Mouse (Mus musculus) limb, embryonic 14.5 days (tissue): ENCODE measurements around the gene Calcb. TPM values are rescaled to one million over a fixed set of nuclear protein-coding genes. Genes with fewer than 3 reads are reported as not detected.
A peak's percentile ranks its signal among the peaks of the same experiment; 100 is the strongest.

Experiments used
- ATAC-seq: fragments of 200-750 bp; cut with Nextera tagmentation; 2 replicates; pipeline ENCODE4 v1.8.0; 2017; ENCODE audit warnings: low read depth, moderate number of reproducible peaks, moderate TSS enrichment; ENCODE audit not compliant: low FRiP score
- DNase-seq: peaks from one replicate; pipeline ENCODE4 v3.0.0-alpha.2; 2015; ENCODE audit warnings: low spot score
- H3K27ac ChIP-seq: fragments of 300-500 bp; sonication (generic); replicated peaks from 2 replicates; pipeline ENCODE4 v1.5.1; 2014; ENCODE audit warnings: low read depth, mild to moderate bottlenecking, low read length, moderate library complexity, mixed read lengths
- H3K27me3 ChIP-seq: fragments of 300-500 bp; sonication (generic); 2 replicates; pipeline ENCODE4 v1.6.1; 2014; ENCODE audit warnings: low read length, mixed read lengths; ENCODE audit not compliant: control insufficient read depth, insufficient read depth
- H3K36me3 ChIP-seq: fragments of 300-500 bp; sonication (generic); 2 replicates; pipeline ENCODE4 v1.6.1; 2014; ENCODE audit warnings: mild to moderate bottlenecking, low read length, moderate library complexity, mixed read lengths; ENCODE audit not compliant: control insufficient read depth, insufficient read depth
- H3K4me1 ChIP-seq: fragments of 300-500 bp; sonication (generic); 2 replicates; pipeline ENCODE4 v1.6.1; 2014; ENCODE audit warnings: antibody characterized with exemption, low read length, mixed read lengths; ENCODE audit not compliant: control insufficient read depth, insufficient read depth
- H3K4me2 ChIP-seq: fragments of 300-500 bp; sonication (generic); replicated peaks from 2 replicates; pipeline ENCODE4 v1.6.1; 2014; ENCODE audit warnings: low read depth, mild to moderate bottlenecking, low read length, moderate library complexity; ENCODE audit not compliant: severe bottlenecking
- H3K4me3 ChIP-seq: fragments of 300-500 bp; sonication (generic); replicated peaks from 2 replicates; pipeline ENCODE4 v1.5.1; 2014; ENCODE audit warnings: low read length
- H3K9ac ChIP-seq: fragments of 300-500 bp; sonication (generic); 2 replicates; pipeline ENCODE4 v1.6.1; 2014; ENCODE audit warnings: mild to moderate bottlenecking, low read depth, low read length, moderate library complexity; ENCODE audit not compliant: severe bottlenecking
- H3K9me3 ChIP-seq: fragments of 300-500 bp; sonication (generic); 2 replicates; pipeline ENCODE4 v1.6.1; 2016; ENCODE audit warnings: low read length; ENCODE audit not compliant: control insufficient read depth
- POLR2A ChIP-seq: fragments of 200-500 bp; IDR thresholded peaks from 2 replicates; pipeline ENCODE4 v1.8.0; 2012; ENCODE audit warnings: inconsistent platforms, mild to moderate bottlenecking, moderate library complexity, borderline replicate concordance; ENCODE audit not compliant: insufficient read depth, insufficient read length; ENCODE audit errors: extremely low read depth
- WGBS: fragments of 180-500 bp; shearing (Covaris S2); extraction: QIAGEN DNeasy Blood & Tissue Kit; methylation state at CpG from one replicate; pipeline ENCODE4 v1.1.7; 2014; 5-methylcytosine and 5-hydroxymethylcytosine counted together
- polyA plus RNA-seq, 2 experiments: library from polyadenylated mRNA; depleted of rRNA in 1 of 2; stranded (reverse) in 1 of 2; unstranded in 1 of 2; fragments of >200 nt; fragmentation: Nextera tagmentation in 1 of 2; extraction: Ambion mirVana in 1 of 2; gene quantifications; 2 replicates each; pipeline versions ENCODE4 v1.2.1 to v1.2.3; 2012 to 2014

The Calcb gene
- 0.60 and 0.85 TPM in 2 replicates for polyA plus RNA-seq (2012; rRNA removed)
- polyA plus RNA-seq (2014; fragmentation: Nextera tagmentation; extraction: Ambion mirVana): 0.26 and 0.57 TPM in 2 replicates

GRCm38 (mm10) chr7:114718300-114718699 lies at the start of gene Calcb:
Gene Calcb (plus strand): TSS chr7:114718643.
- DNase-seq (no peak), ATAC-seq (no peak)
- Histone ChIP-seq H3K4me3 (peak within 1 kb of the TSS; percentile 10), H3K9me3 (no peaks in the 10 kb centered on the region), H3K27me3 (peaks cover 38% of the 10 kb centered on the region), H3K27ac (no peak within 1 kb of the TSS), H3K4me1 (peaks cover 10% of the 10 kb centered on the region; the same call in 1 of the 2 replicates), H3K4me2 (peak within 1 kb of the TSS; percentile 29), H3K36me3 (no peaks in the 10 kb centered on the region), H3K9ac (no peak within 1 kb of the TSS)
- no peak for TF ChIP-seq POLR2A
- 8% methylated on average over 11 of the region's 11 CpGs for WGBS

GRCm38 (mm10) chr7:114671405-114671804 lies 47.0 kb upstream of the Calcb start:
- no peaks in the 10 kb centered on the region for H3K9me3 ChIP-seq
- no peaks in the 10 kb centered on the region for H3K36me3 ChIP-seq
- ATAC-seq: no peak
- H3K4me3 ChIP-seq: no peak overlapping the region
- H3K4me1 ChIP-seq: no peaks in the 10 kb centered on the region
- H3K9ac ChIP-seq: no peak overlapping the region
- H3K27ac ChIP-seq: no peak overlapping the region
- no peak for DNase-seq
- WGBS: 71% methylated on average over 1 of the region's 1 CpGs
- H3K27me3 ChIP-seq: no peaks in the 10 kb centered on the region
- no peak overlapping the region for H3K4me2 ChIP-seq
- TF ChIP-seq POLR2A: no peak

- Histone ChIP-seq H3K36me3 (no peaks in the 10 kb centered on the region), H3K9me3 (no peaks in the 10 kb centered on the region), H3K27ac (no peak overlapping the region), H3K9ac (no peak overlapping the region), H3K4me2 (no peak overlapping the region), H3K27me3 (no peaks in the 10 kb centered on the region), H3K4me3 (no peak overlapping the region), H3K4me1 (no peaks in the 10 kb centered on the region)
- TF ChIP-seq POLR2A: no peak
- no peak for ATAC-seq
- 36% methylated on average over 2 of the region's 2 CpGs for WGBS
- no peak for DNase-seq
Observed at GRCm38 (mm10) chr7:114672697-114673096, 45.7 kb upstream of the Calcb start.

GRCm38 (mm10) chr7:114692339-114692738 lies 26.1 kb upstream of the Calcb start:
- no peak for TF ChIP-seq POLR2A
- Histone ChIP-seq H3K36me3 (no peaks in the 10 kb centered on the region), H3K4me3 (no peak overlapping the region), H3K9ac (no peak overlapping the region), H3K9me3 (no peaks in the 10 kb centered on the region), H3K4me1 (no peaks in the 10 kb centered on the region), H3K27me3 (no peaks in the 10 kb centered on the region), H3K4me2 (no peak overlapping the region), H3K27ac (no peak overlapping the region)
- ATAC-seq (no peak), DNase-seq (no peak)

GRCm38 (mm10) chr7:114700871-114701270 lies 17.6 kb upstream of the Calcb start:
- peak; percentile 53; the same call in 1 of the 2 replicates for ATAC-seq
- peak; percentile 59 for DNase-seq

GRCm38 (mm10) chr7:114706716-114707115 lies 11.7 kb upstream of the Calcb start:
- Histone ChIP-seq H3K9me3 (no peaks in the 10 kb centered on the region), H3K4me3 (no peak overlapping the region), H3K27ac (no peak overlapping the region), H3K9ac (no peak overlapping the region), H3K4me2 (no peak overlapping the region), H3K27me3 (no peaks in the 10 kb centered on the region), H3K36me3 (no peaks in the 10 kb centered on the region), H3K4me1 (no peaks in the 10 kb centered on the region)
- ATAC-seq (no peak), DNase-seq (no peak)
- WGBS: 73% methylated on average over 4 of the region's 4 CpGs
- no peak for TF ChIP-seq POLR2A

More at GRCm38 (mm10) chr7:114700871-114701270, 17.6 kb upstream of the Calcb start:
- no peaks in the 10 kb centered on the region; the same call in 1 of the 2 replicates for H3K4me1 ChIP-seq
- 16% methylated on average over 2 of the region's 2 CpGs for WGBS
- no peaks in the 10 kb centered on the region for H3K27me3 ChIP-seq
- no peaks in the 10 kb centered on the region for H3K36me3 ChIP-seq
- no peaks in the 10 kb centered on the region for H3K9me3 ChIP-seq
- H3K4me2 ChIP-seq: no peak overlapping the region
- TF ChIP-seq POLR2A: no peak
- H3K4me3 ChIP-seq: no peak overlapping the region
- H3K9ac ChIP-seq: no peak overlapping the region
- H3K27ac ChIP-seq: no peak overlapping the region
